Mouse (Mus musculus): ENCODE data around the gene Nfrkb.

Gene Nfrkb

DNA sequence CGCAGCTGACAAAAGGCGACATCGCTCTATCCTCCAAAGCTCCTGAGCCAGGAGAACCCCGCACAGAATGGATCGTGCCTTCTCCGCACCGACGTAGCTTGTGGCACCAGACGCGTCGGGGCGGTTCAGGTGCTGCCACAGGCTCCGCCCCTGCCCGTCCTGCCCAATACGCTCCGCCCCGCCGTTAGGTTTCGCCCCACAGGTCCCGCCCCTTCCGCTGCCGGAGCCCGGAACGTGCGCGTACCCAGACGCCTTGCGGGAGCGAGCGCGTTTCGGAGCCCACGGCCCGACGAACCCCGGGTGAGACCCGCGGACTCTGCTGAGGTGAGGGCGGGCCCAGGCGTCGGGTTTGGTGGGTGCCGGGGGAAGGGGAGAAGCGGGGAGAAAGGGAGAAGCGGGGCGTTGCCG, at the start of gene Nfrkb:
Nfrkb (plus strand) TSS at position 246 of the 408 bp plus-strand sequence.
- DNase-seq (ENCODE audit: low read depth, low spot score): peak; percentile 96
- Histone ChIP-seq H3K36me3 (ENCODE audit: control insufficient read depth, insufficient read depth, low read length, poor library complexity, severe bottlenecking) (0 out of 2 replicates have a peak, but pooled peaks cover 2% of the 10 kb centered on the region), H3K27me3 (ENCODE audit: control insufficient read depth, insufficient read depth, low read length, poor library complexity, severe bottlenecking) (no peaks in the 10 kb centered on the region)

DNA sequence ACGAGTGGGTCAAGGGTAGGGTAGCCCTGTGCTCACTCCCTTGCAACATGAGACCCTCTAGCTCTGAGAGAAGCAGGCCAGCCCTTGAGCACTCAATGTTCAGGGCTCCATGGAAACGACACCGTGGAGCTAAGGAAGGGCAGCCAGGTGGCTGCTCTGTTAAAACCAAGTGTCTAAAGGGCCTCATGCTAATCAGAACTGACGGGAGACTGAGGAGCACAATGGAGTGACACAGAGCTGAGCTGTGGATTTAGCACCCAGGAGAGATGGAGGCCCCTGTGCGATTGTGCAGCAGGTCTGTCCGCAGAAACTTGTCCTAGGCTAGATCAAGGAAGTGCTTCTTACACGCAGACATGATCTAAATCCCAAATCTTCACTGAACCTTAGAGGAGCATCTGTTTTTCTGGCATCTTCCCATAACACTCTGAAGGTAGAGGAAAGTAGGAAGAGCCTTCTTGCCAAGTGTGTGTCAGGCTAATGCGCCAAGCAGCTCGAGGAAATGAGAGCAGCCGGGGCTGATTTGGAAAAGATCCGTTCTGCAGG, 41.6 kb upstream of the Nfrkb start:
- Histone ChIP-seq H3K27me3 (ENCODE audit: control insufficient read depth, insufficient read depth, low read length, poor library complexity, severe bottlenecking) (no peaks in the 10 kb centered on the region), H3K36me3 (ENCODE audit: control insufficient read depth, insufficient read depth, low read length, poor library complexity, severe bottlenecking) (no peaks in the 10 kb centered on the region)
- no peak for DNase-seq (ENCODE audit: low read depth, low spot score)

DNA sequence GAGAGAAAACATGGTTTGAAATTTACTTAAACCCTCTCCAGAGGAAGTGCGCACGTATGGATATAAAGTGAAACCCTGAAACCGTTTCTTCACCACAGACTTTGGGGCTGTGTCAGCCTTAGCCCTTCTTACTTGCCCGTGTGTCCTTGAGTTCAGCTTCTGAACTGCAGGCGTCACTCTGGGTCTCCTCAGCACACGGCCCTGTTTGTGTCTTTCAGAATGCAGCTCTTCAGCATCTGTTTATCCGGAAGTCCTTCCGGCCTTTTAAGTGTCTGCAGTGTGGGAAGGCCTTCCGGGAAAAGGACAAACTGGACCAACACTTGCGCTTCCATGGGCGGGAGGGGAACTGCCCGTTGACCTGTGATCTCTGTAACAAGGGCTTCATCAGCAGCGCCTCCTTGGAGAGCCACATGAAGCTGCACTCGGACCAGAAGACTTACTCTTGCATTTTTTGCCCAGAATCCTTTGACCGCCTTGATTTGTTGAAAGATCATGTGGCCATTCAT, 39.4 kb upstream of the Nfrkb start:
- H3K36me3 ChIP-seq (ENCODE audit: control insufficient read depth, insufficient read depth, low read length, poor library complexity, severe bottlenecking): no peaks in the 10 kb centered on the region
- DNase-seq (ENCODE audit: low read depth, low spot score): no peak
- no peaks in the 10 kb centered on the region for H3K27me3 ChIP-seq (ENCODE audit: control insufficient read depth, insufficient read depth, low read length, poor library complexity, severe bottlenecking)

DNA sequence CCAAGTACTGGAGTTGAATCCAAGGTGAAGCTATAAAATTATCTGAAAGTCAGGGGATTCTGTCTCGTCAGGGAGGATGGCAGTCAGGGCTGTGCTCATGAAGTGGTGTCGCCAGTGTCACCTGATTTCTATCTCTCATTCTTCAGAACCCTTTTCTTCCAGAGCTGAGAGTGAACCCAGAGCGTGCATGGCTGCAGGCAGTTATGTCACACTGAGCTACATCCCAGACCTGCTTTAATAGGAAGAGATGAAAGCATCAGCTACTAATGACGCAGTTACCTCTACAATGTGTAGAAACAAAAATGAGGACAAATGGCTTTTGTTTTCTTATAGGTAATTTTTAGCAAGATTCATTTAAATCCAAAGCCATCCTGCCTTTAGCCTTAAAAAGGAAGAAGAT, 37.5 kb upstream of the Nfrkb start:
- Histone ChIP-seq H3K36me3 (ENCODE audit: control insufficient read depth, insufficient read depth, low read length, poor library complexity, severe bottlenecking) (peaks cover 2% of the 10 kb centered on the region; the same call in 1 of the 2 replicates), H3K27me3 (ENCODE audit: control insufficient read depth, insufficient read depth, low read length, poor library complexity, severe bottlenecking) (no peaks in the 10 kb centered on the region)
- no peak for DNase-seq (ENCODE audit: low read depth, low spot score)

DNA sequence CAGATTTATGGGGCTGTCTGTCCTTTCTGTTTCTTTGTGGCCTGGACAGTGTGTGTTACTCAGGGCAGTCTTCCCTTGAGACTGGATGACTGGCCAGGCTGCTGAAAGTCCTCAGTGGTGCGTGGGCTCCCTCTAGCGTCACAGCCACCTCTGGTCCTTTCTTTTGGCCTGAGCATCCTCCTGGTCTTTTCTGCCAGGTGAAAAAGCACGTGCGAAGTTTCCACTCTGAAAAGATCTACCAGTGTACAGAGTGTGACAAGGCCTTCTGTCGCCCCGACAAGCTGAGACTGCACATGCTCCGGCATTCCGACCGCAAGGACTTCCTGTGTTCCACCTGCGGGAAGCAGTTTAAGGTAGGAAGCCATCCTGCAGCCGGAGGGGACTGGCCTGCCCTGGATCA, 37.1 kb upstream of the Nfrkb start:
- Histone ChIP-seq H3K27me3 (ENCODE audit: control insufficient read depth, insufficient read depth, low read length, poor library complexity, severe bottlenecking) (no peaks in the 10 kb centered on the region), H3K36me3 (ENCODE audit: control insufficient read depth, insufficient read depth, low read length, poor library complexity, severe bottlenecking) (peaks cover 2% of the 10 kb centered on the region; the same call in 1 of the 2 replicates)
- DNase-seq (ENCODE audit: low read depth, low spot score): peak; percentile 72

DNA sequence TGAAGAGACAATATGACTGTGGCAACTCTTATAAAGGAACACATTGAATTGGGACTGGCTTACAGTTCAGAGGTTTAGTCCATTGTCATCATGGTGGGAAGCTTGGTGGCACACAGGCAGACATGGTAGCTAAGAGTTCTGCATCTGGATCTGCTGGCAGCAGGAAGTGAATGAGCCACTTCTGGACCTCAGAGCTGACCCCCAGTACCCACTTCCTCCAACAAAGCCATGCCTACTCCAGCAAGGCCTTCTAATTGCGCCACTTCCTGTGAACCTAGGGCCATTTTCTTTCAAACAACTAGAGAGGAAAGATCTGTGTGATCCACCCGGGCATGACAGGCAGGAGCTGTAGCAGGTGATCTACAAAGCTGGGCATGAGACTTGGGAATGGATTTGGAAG, 33.3 kb upstream of the Nfrkb start:
- Histone ChIP-seq H3K36me3 (ENCODE audit: control insufficient read depth, insufficient read depth, low read length, poor library complexity, severe bottlenecking) (peaks cover 2% of the 10 kb centered on the region; the same call in 1 of the 2 replicates), H3K27me3 (ENCODE audit: control insufficient read depth, insufficient read depth, low read length, poor library complexity, severe bottlenecking) (no peaks in the 10 kb centered on the region)
- DNase-seq (ENCODE audit: low read depth, low spot score): no peak

DNA sequence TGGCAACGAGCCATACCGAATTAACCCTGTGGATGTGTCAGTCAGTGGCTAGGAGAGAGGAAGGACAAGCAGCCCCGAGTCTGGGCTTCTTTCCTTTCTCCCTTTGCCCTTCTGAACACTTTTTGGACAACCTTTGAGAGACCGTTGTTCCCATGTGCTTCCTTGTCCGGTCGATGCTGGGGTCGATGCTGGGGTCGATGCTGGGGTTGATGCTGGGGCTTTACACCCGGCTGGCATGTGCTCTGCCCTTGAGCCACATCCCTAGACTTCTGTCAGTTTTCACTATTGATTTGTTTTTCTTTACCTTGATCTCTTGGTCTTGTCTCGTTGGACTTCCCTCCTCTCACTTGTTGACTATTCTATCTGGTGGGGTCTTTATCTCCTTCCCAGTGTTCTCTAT, 32.5 kb upstream of the Nfrkb start:
- DNase-seq (ENCODE audit: low read depth, low spot score): no peak
- Histone ChIP-seq H3K27me3 (ENCODE audit: control insufficient read depth, insufficient read depth, low read length, poor library complexity, severe bottlenecking) (no peaks in the 10 kb centered on the region), H3K36me3 (ENCODE audit: control insufficient read depth, insufficient read depth, low read length, poor library complexity, severe bottlenecking) (peaks cover 2% of the 10 kb centered on the region; the same call in 1 of the 2 replicates)

DNA sequence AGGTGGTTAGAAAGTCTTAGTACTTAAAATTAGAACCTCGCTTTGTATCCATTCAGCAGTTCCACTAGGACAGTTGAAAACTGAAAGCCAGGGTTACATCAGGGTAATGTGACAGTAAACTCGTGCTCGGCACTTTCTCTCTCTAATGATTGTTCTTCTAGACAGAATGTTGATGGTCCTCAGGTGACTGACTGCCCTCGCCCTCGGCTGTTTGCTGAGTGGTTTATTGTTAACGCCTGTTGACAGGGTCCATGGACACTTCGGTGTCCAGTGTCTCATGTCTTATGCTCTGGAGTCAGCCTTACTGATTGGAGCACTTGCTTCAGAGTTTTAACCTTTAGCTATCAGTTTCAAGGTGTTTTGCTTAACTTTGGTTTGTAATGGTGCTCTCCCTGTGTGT, 31.9 kb upstream of the Nfrkb start:
- Histone ChIP-seq H3K36me3 (ENCODE audit: control insufficient read depth, insufficient read depth, low read length, poor library complexity, severe bottlenecking) (peaks cover 3% of the 10 kb centered on the region; the same call in 1 of the 2 replicates), H3K27me3 (ENCODE audit: control insufficient read depth, insufficient read depth, low read length, poor library complexity, severe bottlenecking) (no peaks in the 10 kb centered on the region)
- DNase-seq (ENCODE audit: low read depth, low spot score): no peak

DNA sequence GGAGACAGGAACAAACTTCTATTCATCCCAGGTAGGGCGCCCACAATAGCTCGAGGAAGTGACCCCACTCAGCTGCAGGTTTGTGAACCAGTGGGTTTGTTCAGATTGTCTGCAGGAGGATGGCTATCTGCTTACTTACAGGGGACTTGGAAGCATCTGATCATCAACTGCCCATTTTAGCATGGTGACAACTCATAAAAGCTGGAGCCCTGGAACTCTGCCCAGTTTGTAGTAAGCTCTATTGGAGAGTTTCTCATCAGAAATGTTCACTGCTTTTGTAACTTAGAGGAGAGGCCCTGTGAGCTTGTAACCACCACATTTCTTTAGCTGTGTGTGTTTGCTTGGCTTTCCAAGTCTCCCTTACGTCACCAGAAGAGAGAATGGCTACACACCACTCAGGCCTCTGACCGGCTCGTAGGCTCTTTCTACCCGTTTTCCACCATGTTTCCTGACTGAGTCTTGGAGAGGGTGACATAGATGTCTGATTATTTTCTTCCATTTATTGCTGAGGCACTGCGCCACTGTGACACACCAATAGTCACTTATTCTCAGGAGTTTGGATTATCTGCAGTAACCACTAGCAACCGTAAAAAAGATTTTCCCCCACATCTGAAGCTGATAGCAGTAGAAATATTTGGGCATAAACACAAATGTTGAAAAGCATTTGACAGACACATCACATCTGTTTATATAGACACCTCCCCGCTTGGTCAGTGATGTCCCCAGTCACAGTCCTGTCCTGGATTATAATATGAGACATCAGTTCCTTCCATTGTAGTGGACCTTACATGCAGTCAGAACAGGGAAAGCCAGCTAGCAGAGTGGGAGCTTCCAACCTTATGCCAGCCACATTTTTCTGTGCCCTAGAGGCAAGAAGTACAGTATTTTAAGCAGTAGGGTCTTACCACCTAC, 22.0 kb upstream of the Nfrkb start:
- H3K36me3 ChIP-seq (ENCODE audit: control insufficient read depth, insufficient read depth, low read length, poor library complexity, severe bottlenecking): peaks cover 1% of the 10 kb centered on the region; the same call in 1 of the 2 replicates
- no peak for DNase-seq (ENCODE audit: low read depth, low spot score)
- no peaks in the 10 kb centered on the region for H3K27me3 ChIP-seq (ENCODE audit: control insufficient read depth, insufficient read depth, low read length, poor library complexity, severe bottlenecking)

DNA sequence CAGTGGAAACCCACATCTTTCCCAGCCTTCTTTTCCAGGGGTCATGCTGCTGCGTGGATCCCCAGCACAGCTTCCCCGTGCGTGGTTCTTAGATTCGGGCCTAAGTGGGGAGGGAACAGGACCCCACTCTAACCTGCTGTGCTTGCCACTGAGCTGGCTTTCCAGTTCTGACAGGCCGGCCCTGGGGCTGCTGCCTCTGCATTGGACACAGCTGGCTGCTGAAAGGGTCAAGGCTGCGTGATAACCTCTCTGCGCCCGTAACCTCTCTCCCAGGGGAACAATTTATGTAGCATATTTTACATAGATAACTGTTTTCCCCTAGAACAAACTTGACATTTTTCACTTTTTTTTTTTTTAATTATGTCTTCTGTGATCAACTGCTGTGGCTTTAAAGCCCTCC, 20.9 kb upstream of the Nfrkb start:
- no peak for DNase-seq (ENCODE audit: low read depth, low spot score)
- Histone ChIP-seq H3K36me3 (ENCODE audit: control insufficient read depth, insufficient read depth, low read length, poor library complexity, severe bottlenecking) (peaks cover 1% of the 10 kb centered on the region; the same call in 1 of the 2 replicates), H3K27me3 (ENCODE audit: control insufficient read depth, insufficient read depth, low read length, poor library complexity, severe bottlenecking) (no peaks in the 10 kb centered on the region)

DNA sequence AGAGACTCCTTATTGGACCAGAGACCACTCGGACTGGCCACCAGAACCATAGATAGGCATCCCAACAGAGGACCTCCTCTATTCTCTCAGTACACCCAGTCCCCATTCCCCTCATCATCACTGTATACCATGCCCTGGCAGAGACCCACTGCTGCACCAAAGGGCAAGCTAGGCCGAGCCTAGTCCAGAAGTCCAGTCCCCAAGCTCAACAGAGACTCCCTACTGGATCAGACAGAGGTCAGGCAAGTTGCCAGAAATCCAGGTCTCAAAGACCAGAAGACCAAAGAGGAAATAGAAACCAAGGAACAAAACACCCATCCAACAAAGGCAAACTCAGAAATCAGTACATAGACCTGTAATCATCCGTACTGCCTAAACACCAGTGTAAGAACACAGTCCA, 14.3 kb upstream of the Nfrkb start:
- peaks cover 3% of the 10 kb centered on the region for H3K36me3 ChIP-seq (ENCODE audit: control insufficient read depth, insufficient read depth, low read length, poor library complexity, severe bottlenecking)
- H3K27me3 ChIP-seq (ENCODE audit: control insufficient read depth, insufficient read depth, low read length, poor library complexity, severe bottlenecking): no peaks in the 10 kb centered on the region
- DNase-seq (ENCODE audit: low read depth, low spot score): no peak

DNA sequence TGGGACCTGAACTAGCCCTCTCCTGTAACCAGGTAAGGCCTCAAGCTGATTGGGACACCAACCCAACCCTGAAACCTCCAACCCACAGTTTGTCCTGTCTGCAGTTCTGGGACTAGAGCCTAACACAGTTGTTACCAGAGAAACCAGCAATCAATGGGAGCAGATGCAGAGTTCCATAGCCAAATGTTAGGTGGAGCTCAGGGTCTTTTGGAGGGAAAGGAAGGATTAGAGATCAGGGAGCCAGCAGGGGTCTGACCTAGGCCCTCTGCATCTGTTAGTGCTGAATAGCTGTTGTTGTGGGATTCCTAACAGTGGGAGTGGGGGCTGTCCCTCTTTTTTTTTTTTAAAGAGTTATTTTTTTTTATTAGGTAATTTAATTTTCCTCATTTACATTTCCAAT, 9.3 kb upstream of the Nfrkb start:
- H3K36me3 ChIP-seq (ENCODE audit: control insufficient read depth, insufficient read depth, low read length, poor library complexity, severe bottlenecking): peaks cover 1% of the 10 kb centered on the region; the same call in 1 of the 2 replicates
- no peak for DNase-seq (ENCODE audit: low read depth, low spot score)
- no peaks in the 10 kb centered on the region for H3K27me3 ChIP-seq (ENCODE audit: control insufficient read depth, insufficient read depth, low read length, poor library complexity, severe bottlenecking)

DNA sequence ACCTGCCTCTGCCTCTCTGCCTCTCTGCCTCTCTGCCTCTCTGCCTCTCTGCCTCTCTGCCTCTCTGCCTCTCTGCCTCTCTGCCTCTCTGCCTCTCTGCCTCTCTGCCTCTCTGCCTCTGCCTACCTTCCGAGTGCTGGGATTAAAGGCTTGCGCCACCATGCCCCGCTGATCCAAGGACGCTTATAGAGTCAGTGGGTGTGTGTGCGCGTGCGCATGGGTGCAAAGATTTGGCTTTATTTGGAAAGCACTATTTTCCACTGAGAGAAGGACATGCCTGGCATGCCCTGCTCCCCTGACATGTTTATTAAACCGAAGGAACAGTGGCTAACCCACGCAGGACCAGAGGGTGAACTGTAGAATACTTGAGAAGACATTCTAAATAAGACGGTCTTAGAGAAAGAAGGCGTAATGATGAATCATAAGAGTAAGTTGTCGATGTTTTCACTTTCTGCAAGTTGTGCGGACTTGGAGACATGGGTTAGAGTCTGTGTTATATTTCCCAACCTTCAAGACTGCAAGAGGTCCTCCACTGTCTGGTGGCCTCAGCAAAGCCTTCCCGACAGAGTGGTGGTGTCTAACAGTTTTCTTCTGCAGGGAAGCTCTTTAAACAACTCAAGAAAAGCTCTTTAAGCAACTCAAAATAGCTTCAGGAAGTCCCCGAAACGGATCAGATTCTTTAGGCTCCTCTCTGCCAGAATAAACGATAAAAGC, 1.0 kb upstream of the Nfrkb start:
- peak; percentile 3 for DNase-seq (ENCODE audit: low read depth, low spot score)
- no peaks in the 10 kb centered on the region for H3K27me3 ChIP-seq (ENCODE audit: control insufficient read depth, insufficient read depth, low read length, poor library complexity, severe bottlenecking)
- H3K36me3 ChIP-seq (ENCODE audit: control insufficient read depth, insufficient read depth, low read length, poor library complexity, severe bottlenecking): no peaks in the 10 kb centered on the region

DNA sequence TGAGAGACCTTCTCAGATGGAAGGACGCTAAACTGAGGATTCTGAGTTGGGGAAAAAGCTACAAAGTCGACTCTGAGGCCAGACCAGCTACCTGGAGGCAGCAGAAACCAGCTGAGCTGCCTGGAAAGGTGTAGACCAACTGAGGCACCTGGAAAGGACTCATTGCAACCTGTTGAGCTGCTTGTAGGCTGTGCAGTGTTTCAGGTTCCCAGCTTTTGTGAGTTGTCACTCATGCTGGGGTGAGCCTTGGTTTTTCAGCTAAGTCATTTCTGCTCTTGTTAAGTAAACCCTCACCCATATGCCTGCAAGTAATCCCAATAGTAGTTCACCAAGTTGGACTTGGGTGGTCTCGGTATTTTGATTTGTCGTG, 507 bp upstream of the Nfrkb start:
- DNase-seq (ENCODE audit: low read depth, low spot score): no peak

More for the DNA sequence above, 507 bp upstream of the Nfrkb start:
- H3K27me3 ChIP-seq (ENCODE audit: control insufficient read depth, insufficient read depth, low read length, poor library complexity, severe bottlenecking): no peaks in the 10 kb centered on the region
- no peaks in the 10 kb centered on the region for H3K36me3 ChIP-seq (ENCODE audit: control insufficient read depth, insufficient read depth, low read length, poor library complexity, severe bottlenecking)
